Mouse (Mus musculus): Measurements from ENCODE around the gene Extl2. TPM values are rescaled to one million over a fixed set of nuclear protein-coding genes. Genes with fewer than 3 reads are reported as not detected.

Extl2 gene
- total RNA-seq, 1 experiment from 2014 or later = 9.3 TPM

GRCm38 (mm10) chr3:116006284-116006977 is 831 bp upstream of the Extl2 start:
- peak; percentile 70 for ATAC-seq (replicated peaks; ENCODE audit: low read depth, poor library complexity, severe bottlenecking)

DNA sequence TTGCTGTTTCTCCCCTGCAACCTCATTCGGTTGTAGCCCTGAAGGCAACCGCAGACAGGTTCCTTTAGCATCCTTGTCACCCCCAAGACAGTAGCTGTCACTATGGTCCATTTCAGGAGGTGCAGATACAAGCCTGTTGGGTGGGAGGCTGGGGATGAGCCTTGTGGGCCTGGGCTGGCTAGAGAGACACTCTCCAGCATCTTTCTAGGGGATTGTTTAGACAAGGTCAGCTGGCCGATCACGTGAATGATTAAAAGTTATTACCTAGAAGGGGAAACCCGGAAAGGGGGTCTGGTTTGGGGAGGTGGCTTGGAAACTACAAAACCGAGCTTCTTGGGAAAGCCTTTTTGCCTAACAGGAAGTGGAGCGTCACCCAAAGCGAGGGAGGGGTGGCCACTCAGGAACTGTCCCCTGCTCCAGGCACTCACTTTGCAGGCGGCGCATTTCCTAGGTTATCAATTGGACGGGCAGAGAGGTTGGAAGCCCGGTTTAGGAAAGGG is 729 bp downstream of the Extl2 start:
- peak; percentile 60 for ATAC-seq (replicated peaks; ENCODE audit: low read depth, poor library complexity, severe bottlenecking)

DNA sequence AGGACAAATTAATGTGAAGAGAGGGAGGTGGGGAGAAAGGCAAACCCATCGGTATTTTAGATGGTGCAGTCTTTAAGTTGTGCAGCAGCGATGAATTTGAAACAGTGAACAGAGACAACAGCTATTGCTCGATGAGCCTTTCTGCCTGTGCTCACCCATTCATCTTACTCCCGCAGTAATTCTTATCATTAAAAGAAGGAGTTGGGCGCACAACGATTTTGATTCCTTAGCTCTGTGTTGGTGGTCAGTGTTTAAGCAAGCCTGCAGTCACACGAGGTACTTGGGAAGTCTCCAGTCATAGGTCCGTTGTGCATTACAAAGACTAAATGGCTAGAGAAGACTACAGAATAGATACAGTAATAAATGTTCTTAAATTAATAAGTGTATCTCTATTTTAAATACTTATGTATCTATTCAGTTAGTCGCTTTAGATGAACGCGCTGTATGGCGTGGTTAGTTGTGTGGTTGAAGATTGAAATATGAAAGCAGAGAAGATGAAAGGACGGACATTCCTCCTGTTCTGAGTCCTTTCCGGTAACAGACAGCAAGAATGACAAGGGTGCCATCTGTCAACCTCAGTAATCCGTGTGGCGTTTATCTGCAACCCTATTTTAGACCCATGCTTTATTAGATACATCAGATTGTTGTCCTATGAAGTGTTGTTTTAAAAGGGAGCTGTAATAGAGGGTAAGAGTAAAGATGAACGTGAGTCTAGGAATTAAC is 2.5 kb downstream of the Extl2 start:
- no peak for ATAC-seq (replicated peaks; ENCODE audit: low read depth, poor library complexity, severe bottlenecking)

GRCm38 (mm10) chr3:116014901-116015300 is 7.6 kb downstream of the Extl2 start:
- no peak for ATAC-seq (replicated peaks; ENCODE audit: low read depth, poor library complexity, severe bottlenecking)

- ATAC-seq (replicated peaks; ENCODE audit: low read depth, poor library complexity, severe bottlenecking) = no peak
Measured at GRCm38 (mm10) chr3:116016116-116016515, 8.9 kb downstream of the Extl2 start.

DNA sequence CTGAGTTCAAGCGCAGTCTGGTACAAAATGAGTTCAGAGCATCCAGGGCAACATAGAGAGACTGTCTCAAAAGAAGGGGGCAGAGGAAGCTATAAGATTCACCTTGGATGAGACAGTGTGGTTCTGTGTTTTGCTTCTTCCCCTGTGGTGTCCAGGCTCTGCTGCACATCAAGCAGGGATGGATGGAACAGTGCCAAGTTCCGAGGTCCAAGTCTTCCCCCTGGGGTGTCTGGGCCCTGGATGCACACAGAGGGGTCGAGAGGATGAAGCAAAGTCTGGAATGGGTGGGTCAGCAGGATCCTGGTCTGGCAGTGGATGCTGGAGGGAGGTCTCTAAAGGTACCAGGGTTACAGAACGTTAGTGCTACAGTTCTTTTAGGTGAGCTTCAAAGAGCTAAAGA is 11.3 kb downstream of the Extl2 start:
- no peak for ATAC-seq (replicated peaks; ENCODE audit: low read depth, poor library complexity, severe bottlenecking)

- ATAC-seq (replicated peaks; ENCODE audit: low read depth, poor library complexity, severe bottlenecking) = no peak
Measured at GRCm38 (mm10) chr3:116019136-116019535, 11.9 kb downstream of the Extl2 start.

- no peak for ATAC-seq (replicated peaks; ENCODE audit: low read depth, poor library complexity, severe bottlenecking)
Measured at GRCm38 (mm10) chr3:116024236-116024635, 17.0 kb downstream of the Extl2 start.

- ATAC-seq (replicated peaks; ENCODE audit: low read depth, poor library complexity, severe bottlenecking) = no peak
Measured at GRCm38 (mm10) chr3:116024669-116025068, 17.4 kb downstream of the Extl2 start.

DNA sequence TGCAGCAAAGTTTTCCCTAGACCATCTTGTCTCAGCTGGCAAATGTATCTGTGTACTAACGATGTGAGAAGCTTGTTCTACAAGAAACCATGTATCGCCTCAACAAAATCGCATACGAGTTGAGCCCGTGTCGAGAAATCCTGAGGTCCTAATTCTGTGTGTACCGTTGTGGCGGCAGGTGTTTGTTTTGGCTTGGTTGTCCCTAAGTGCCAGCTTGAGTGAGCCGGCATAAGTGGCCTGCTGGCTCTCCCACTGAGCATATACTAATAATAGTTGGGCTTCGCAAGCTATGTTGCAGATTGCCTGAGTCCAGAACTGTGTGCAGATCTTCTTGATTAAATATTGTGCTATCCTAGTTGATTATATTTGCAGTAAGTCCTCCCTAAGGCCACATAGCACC is 18.4 kb downstream of the Extl2 start:
- no peak for ATAC-seq (replicated peaks; ENCODE audit: low read depth, poor library complexity, severe bottlenecking)

- no peak for ATAC-seq (replicated peaks; ENCODE audit: low read depth, poor library complexity, severe bottlenecking)
Measured at GRCm38 (mm10) chr3:116026996-116027395, 19.7 kb downstream of the Extl2 start.

DNA sequence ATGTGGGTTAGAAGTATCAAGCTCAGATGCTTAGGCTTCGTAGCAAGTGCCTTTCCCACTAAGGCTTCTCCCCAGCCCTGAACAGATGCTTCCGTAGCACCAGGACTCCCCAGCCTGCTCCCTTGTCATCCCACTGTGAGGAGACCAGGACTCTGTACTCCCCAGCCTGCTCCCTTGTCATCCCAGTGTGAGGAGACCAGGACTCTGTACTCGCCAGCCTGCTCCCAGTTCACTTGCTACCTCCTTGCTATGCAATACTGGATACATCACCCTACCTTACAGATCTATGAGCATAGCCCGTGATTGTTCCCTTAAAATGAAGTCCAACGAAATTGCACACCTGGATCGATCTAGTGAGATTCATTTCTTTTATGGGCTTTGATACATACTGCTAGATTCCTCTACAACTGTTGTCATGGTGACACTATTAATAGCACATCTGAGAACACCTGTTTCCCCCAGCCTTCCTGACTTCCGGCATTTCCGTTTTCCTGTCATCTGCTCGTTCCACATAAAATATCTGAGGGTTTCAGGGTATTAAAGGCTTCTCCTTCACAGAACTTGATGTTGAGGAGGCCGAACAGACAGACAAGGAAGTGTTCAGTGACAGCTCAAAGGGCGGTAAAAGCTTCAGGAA is 23.0 kb downstream of the Extl2 start:
- peak; percentile 66 for ATAC-seq (replicated peaks; ENCODE audit: low read depth, poor library complexity, severe bottlenecking)

DNA sequence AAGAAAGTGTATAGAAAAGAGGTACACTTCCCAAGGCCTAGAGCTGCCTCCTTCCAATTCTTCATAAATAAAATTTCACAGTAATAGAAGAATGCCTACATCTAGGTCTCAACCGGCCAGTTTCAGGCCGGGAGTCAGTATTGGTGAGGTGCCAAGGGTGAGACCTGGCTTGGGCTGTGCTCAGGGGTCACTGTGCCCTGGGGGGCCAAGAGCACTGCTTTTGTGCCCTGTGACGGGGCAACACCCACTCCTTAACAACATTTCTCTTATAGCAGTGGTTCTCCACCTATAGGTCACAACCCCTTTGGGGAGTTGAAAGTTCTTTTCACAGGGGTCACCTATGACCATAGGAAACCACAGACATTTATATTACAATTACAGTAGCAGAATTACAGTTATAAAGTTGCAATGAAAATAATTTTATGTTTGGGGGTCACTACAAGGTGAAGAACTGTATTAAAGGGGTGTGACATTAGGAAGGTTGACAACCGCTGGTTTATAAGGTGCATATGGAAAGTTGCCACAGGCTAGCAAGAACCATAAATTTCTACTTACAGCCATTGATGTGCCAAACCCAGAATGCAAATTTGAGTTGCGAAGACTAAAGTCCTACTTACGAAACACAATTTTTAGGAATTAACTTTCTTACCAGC is 26.1 kb downstream of the Extl2 start:
- ATAC-seq (replicated peaks; ENCODE audit: low read depth, poor library complexity, severe bottlenecking) = no peak

DNA sequence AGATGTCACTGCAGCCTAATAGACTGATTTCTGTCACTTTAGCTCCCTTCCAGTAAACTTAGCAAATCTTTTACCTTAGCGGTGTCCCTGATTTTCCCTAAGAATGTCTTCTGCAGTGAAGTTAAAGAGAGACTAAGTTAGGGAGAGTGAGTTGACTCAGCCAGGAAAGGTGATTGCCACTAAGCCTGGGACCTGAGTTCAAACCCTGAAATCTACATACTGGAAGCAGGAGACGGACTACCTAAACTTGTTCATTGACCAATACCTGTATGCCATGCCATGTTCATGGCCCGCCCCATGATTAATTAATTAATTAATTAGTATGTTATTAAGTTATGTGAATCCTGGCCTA is 26.6 kb downstream of the Extl2 start:
- peak; percentile 62 for ATAC-seq (replicated peaks; ENCODE audit: low read depth, poor library complexity, severe bottlenecking)

DNA sequence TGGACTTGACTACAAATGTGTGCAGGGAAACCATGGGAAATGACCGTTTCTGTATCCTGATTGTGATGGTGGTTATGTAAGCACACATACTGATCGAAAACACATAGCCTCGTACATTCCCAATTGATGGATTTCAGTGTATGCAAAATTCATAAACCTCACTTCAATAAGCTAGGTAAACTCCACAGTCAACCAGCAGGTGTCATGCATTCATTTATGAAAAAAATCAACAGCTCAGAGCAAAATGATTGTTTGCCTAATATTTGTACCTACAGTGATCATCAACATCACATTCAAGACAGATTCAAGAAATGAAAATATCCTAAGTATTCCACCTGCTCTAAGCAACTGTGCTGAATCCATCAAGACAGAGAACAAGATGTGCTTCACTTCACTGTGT is 33.5 kb downstream of the Extl2 start:
- ATAC-seq (replicated peaks; ENCODE audit: low read depth, poor library complexity, severe bottlenecking) = no peak

GRCm38 (mm10) chr3:116046000-116046399 is 38.7 kb downstream of the Extl2 start:
- no peak for ATAC-seq (replicated peaks; ENCODE audit: low read depth, poor library complexity, severe bottlenecking)

GRCm38 (mm10) chr3:116047034-116047433 is 39.8 kb downstream of the Extl2 start:
- ATAC-seq (replicated peaks; ENCODE audit: low read depth, poor library complexity, severe bottlenecking) = no peak

DNA sequence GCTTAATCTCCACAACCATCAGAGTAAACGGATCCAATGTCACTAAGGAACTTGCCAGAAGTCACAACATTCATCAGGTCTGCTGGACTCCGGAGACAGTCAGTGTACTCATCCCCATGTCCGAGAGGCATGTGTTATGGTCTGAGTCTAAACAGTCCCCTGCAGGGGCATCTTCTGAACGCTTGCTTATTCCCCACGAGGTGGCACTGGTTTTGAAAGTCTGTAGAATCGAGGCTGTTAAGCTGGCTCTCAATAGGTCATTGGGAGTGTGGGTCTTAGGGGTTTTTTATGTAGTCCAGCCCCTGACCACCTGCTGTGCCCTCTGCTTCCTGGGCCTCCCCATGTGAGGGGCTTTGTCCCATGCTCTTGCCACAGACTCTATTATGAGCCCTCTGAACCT is 49.8 kb downstream of the Extl2 start:
- ATAC-seq (replicated peaks; ENCODE audit: low read depth, poor library complexity, severe bottlenecking) = no peak

- no peak for ATAC-seq (replicated peaks; ENCODE audit: low read depth, poor library complexity, severe bottlenecking)
Measured at GRCm38 (mm10) chr3:116060320-116060719, 53.1 kb downstream of the Extl2 start.

- no peak for ATAC-seq (replicated peaks; ENCODE audit: low read depth, poor library complexity, severe bottlenecking)
Measured at GRCm38 (mm10) chr3:116062141-116062540, 54.9 kb downstream of the Extl2 start.

GRCm38 (mm10) chr3:116072584-116072983 is 65.3 kb downstream of the Extl2 start:
- ATAC-seq (replicated peaks; ENCODE audit: low read depth, poor library complexity, severe bottlenecking) = no peak
